Mouse (Mus musculus) monocyte, adult 5-6 weeks (primary cell): ENCODE data around the gene Tmem44. TPM values are rescaled to one million over a fixed set of nuclear protein-coding genes. Genes with fewer than 3 reads are reported as not detected.

Experiments
- ATAC-seq: fragments of 153-309, 156-312 bp; replicated peaks from 2 replicates; pipeline ENCODE4 v1.8.0; 2017; ENCODE audit warnings: mild to moderate bottlenecking; ENCODE audit not compliant: low TSS enrichment, insufficient number of reproducible peaks, severe bottlenecking, poor library complexity, low FRiP score
- total RNA-seq: library from RNA; stranded (forward); fragments of 200-1000, 200-491, 200-594 nt; gene quantifications from 3 replicates; pipeline ENCODE4 v1.2.3, GENCODE M21; 2017

Tmem44 gene
- total RNA-seq, 1 experiment from 2014 or later = not detected

- no peak for ATAC-seq
Observed at GRCm38 (mm10) chr16:30525756-30526155, 24.9 kb downstream of the Tmem44 start.

- ATAC-seq = no peak
Observed at GRCm38 (mm10) chr16:30524481-30524880, 26.2 kb downstream of the Tmem44 start.

GRCm38 (mm10) chr16:30522253-30522940 is 28.2 kb downstream of the Tmem44 start:
- ATAC-seq = no peak

- ATAC-seq = no peak
Observed at GRCm38 (mm10) chr16:30521147-30521546, 29.5 kb downstream of the Tmem44 start.

- peak; percentile 63; the same call in 1 of the 2 replicates for ATAC-seq
Observed at GRCm38 (mm10) chr16:30520361-30520823, 30.2 kb downstream of the Tmem44 start.

GRCm38 (mm10) chr16:30518635-30519034 is 32.0 kb downstream of the Tmem44 start:
- ATAC-seq = no peak

GRCm38 (mm10) chr16:30517666-30518283 is 32.9 kb downstream of the Tmem44 start:
- ATAC-seq = no peak

GRCm38 (mm10) chr16:30516993-30517392 is 33.6 kb downstream of the Tmem44 start:
- ATAC-seq = no peak

- ATAC-seq = no peak
Observed at GRCm38 (mm10) chr16:30515418-30515817, 35.2 kb downstream of the Tmem44 start.

GRCm38 (mm10) chr16:30513050-30514024 is 37.3 kb downstream of the Tmem44 start:
- no peak for ATAC-seq

- 0 out of 2 replicates have a peak, but pooled peaks have one; percentile 16 for ATAC-seq
Observed at GRCm38 (mm10) chr16:30512375-30513049, 38.1 kb downstream of the Tmem44 start.

GRCm38 (mm10) chr16:30511563-30512340 is 38.9 kb downstream of the Tmem44 start:
- no peak for ATAC-seq

GRCm38 (mm10) chr16:30510504-30511451 is 39.9 kb downstream of the Tmem44 start:
- peak; percentile 77 for ATAC-seq

- ATAC-seq = no peak
Observed at GRCm38 (mm10) chr16:30510091-30510490, 40.6 kb downstream of the Tmem44 start.

- no peak for ATAC-seq
Observed at GRCm38 (mm10) chr16:30509340-30509739, 41.3 kb downstream of the Tmem44 start.

GRCm38 (mm10) chr16:30508738-30509137 is 41.9 kb downstream of the Tmem44 start:
- no peak for ATAC-seq

- no peak for ATAC-seq
Observed at GRCm38 (mm10) chr16:30507120-30507519, 43.5 kb downstream of the Tmem44 start.
